Comparison of ENCODE assay signal across 20 mouse cellular contexts in genomic region chr17:69495531-69495930, GRCm38 (mm10). TPM values are rescaled to one million over a fixed set of nuclear protein-coding genes. Genes with fewer than 3 reads are reported as not detected.
DNase-seq lines count a peak whose midpoint lies in the region; ATAC-seq and TF ChIP-seq lines count a peak whose summit lies in the region.
"Had no signal": no experiment of that assay in that cellular context is flagged by ENCODE, and none has a peak within 500 bp of the region (broad histone marks: within the 10 kb centered on the region; RNA-seq: fewer than 3 reads in every experiment).

No protein-coding gene starts in this region.

- 35% methylated on average over 2 of the region's 2 CpGs for WGBS in liver, postnatal 0 days (ENCODE audit: insufficient replicate concordance)
- 37% methylated on average over 2 of the region's 2 CpGs for WGBS in liver, embryonic 11.5 days
- 36% methylated on average over 2 of the region's 2 CpGs for WGBS in stomach, postnatal 0 days

- H3K27me3 ChIP-seq in liver, postnatal 0 days (ENCODE audit: insufficient read depth, low read length): no peaks in the 10 kb centered on the region
- no peaks in the 10 kb centered on the region for H3K27me3 ChIP-seq in liver, embryonic 11.5 days (replicated peaks; ENCODE audit: control insufficient read depth, insufficient read depth, low read length)
- no peaks in the 10 kb centered on the region for H3K27me3 ChIP-seq in stomach, postnatal 0 days (ENCODE audit: control insufficient read depth, insufficient read depth, low read length)
- H3K27me3 ChIP-seq: liver, embryonic 13.5 days; neural tube, embryonic 13.5 days had no signal

- no peaks in the 10 kb centered on the region for H3K36me3 ChIP-seq in liver, postnatal 0 days (replicated peaks; ENCODE audit: insufficient read depth, low read length)
- H3K36me3 ChIP-seq in liver, embryonic 11.5 days (ENCODE audit: control insufficient read depth, insufficient read depth, low read length): no peaks in the 10 kb centered on the region
- H3K36me3 ChIP-seq in stomach, postnatal 0 days (ENCODE audit: control insufficient read depth, insufficient read depth, low read length): no peaks in the 10 kb centered on the region
- H3K36me3 ChIP-seq: liver, embryonic 13.5 days; midbrain, embryonic 10.5 days; neural tube, embryonic 13.5 days had no signal

- no peak overlapping the region for H3K27ac ChIP-seq in liver, postnatal 0 days (ENCODE audit: low read depth)
- no peak overlapping the region for H3K27ac ChIP-seq in liver, embryonic 11.5 days (ENCODE audit: low read depth, low read length)
- H3K27ac ChIP-seq in stomach, postnatal 0 days (replicated peaks): no peak overlapping the region
- H3K27ac ChIP-seq: liver, embryonic 13.5 days; midbrain, embryonic 10.5 days; neural tube, embryonic 13.5 days had no signal

- peak; percentile 35 for TF ChIP-seq CTCF in liver, postnatal 0 days (IDR thresholded peaks at IDR 0.05; ENCODE audit: low read depth)
- TF ChIP-seq CTCF in stomach, postnatal 0 days (IDR thresholded peaks at IDR 0.05; ENCODE audit: low read depth): peak; percentile 42

- no peaks in the 10 kb centered on the region for H3K4me1 ChIP-seq in liver, postnatal 0 days (ENCODE audit: insufficient read depth)
- H3K4me1 ChIP-seq in liver, embryonic 11.5 days (replicated peaks; ENCODE audit: control insufficient read depth, insufficient read depth, low read length): no peaks in the 10 kb centered on the region
- no peaks in the 10 kb centered on the region for H3K4me1 ChIP-seq in stomach, postnatal 0 days (replicated peaks; ENCODE audit: control insufficient read depth, insufficient read depth)
- H3K4me1 ChIP-seq: liver, embryonic 13.5 days; neural tube, embryonic 13.5 days had no signal

- no peaks in the 10 kb centered on the region for H3K9me3 ChIP-seq in liver, postnatal 0 days (ENCODE audit: low read length)
- H3K9me3 ChIP-seq in liver, embryonic 11.5 days (ENCODE audit: control insufficient read depth, low read length): no peaks in the 10 kb centered on the region
- no peaks in the 10 kb centered on the region for H3K9me3 ChIP-seq in stomach, postnatal 0 days (ENCODE audit: control insufficient read depth, low read length)
- H3K9me3 ChIP-seq: liver, embryonic 13.5 days; midbrain, embryonic 10.5 days; neural tube, embryonic 13.5 days had no signal

- no peak overlapping the region for H3K4me2 ChIP-seq in liver, postnatal 0 days (ENCODE audit: low read depth, low read length)
- H3K4me2 ChIP-seq in liver, embryonic 11.5 days: no peak overlapping the region
- no peak overlapping the region for H3K4me2 ChIP-seq in stomach, postnatal 0 days (replicated peaks; ENCODE audit: low read depth)
- H3K4me2 ChIP-seq: liver, embryonic 13.5 days; neural tube, embryonic 13.5 days had no signal

- peak; percentile 30 for DNase-seq in embryo, embryonic 10.5 days (ENCODE audit: low spot score)
- no peak for DNase-seq in embryo, embryonic 10 days (ENCODE audit: low spot score)
- no peak for DNase-seq in liver, postnatal 0 days
- DNase-seq in liver, embryonic 11.5 days (ENCODE audit: low spot score): no peak
- peak; percentile 62 for DNase-seq in NIH3T3 (ENCODE audit: low read depth)
- DNase-seq in stomach, postnatal 0 days (ENCODE audit: low spot score): no peak
- DNase-seq in adrenal gland, postnatal 10 days: no peak
- DNase-seq: adrenal gland, postnatal 14 days; cerebellum, adult 11 months; heart, adult 18-20 months; kidney, postnatal 25 days; liver, embryonic 13.5 days; right cerebral cortex, postnatal 25 days had no signal

- no peak for ATAC-seq in liver, postnatal 0 days
- no peak for ATAC-seq in liver, embryonic 11.5 days (replicated peaks; ENCODE audit: low FRiP score)
- no peak for ATAC-seq in stomach, postnatal 0 days (ENCODE audit: low FRiP score, low TSS enrichment)
- ATAC-seq in inflammation-experienced regulatory T-cells, adult 6 months: no peak
- ATAC-seq: forebrain, embryonic 16.5 days had no signal

- no peak for TF ChIP-seq EP300 in liver, postnatal 0 days (IDR thresholded peaks at IDR 0.05; ENCODE audit: low read depth)
- TF ChIP-seq EP300 in stomach, postnatal 0 days (optimal IDR thresholded peaks at IDR 0.05): no peak

- H3K4me3 ChIP-seq in liver, postnatal 0 days (ENCODE audit: low read depth, low read length): no peak overlapping the region
- no peak overlapping the region for H3K4me3 ChIP-seq in liver, embryonic 11.5 days (ENCODE audit: low read depth, low read length)
- no peak overlapping the region for H3K4me3 ChIP-seq in stomach, postnatal 0 days (ENCODE audit: low read depth, low read length)
- H3K4me3 ChIP-seq: liver, embryonic 13.5 days; midbrain, embryonic 10.5 days; neural tube, embryonic 13.5 days had no signal

- no peak overlapping the region for H3K9ac ChIP-seq in liver, postnatal 0 days (replicated peaks)
- H3K9ac ChIP-seq in liver, embryonic 11.5 days (ENCODE audit: low read depth, low read length): no peak overlapping the region
- no peak overlapping the region for H3K9ac ChIP-seq in stomach, postnatal 0 days (ENCODE audit: low read length)
- H3K9ac ChIP-seq: liver, embryonic 13.5 days; neural tube, embryonic 13.5 days had no signal

RNA-seq across cellular contexts. Expression of gene Akain1, which starts 56.4 kb away (rescaled TPM):
- polyA plus RNA-seq in liver, postnatal 0 days (2015; fragmentation: Nextera tagmentation; extraction: Ambion mirVana): not detected in 2 replicates
- not detected in 2 replicates for polyA plus RNA-seq in liver, embryonic 11.5 days (2014; fragmentation: Nextera tagmentation; extraction: Ambion mirVana)
- polyA plus RNA-seq in stomach, postnatal 0 days (2015; fragmentation: Nextera tagmentation; extraction: Ambion mirVana): 0.04 TPM in 1 of 2 replicates, not detected in the other
- not detected for polyA plus RNA-seq in inflammation-experienced regulatory T-cells, adult 6 months (2017; shearing (Covaris generic))
- not detected for total RNA-seq in adrenal gland, postnatal 10 days (2021)
- total RNA-seq: adrenal gland, postnatal 14 days; hematopoietic stem cell, adult 5-6 weeks had no signal
- polyA plus RNA-seq: embryonic facial prominence, embryonic 14.5 days; liver, embryonic 13.5 days; midbrain, embryonic 10.5 days; stomach, embryonic 16.5 days had no signal

Comparison
In these comparisons a context has a peak if more than half of its experiments do, and no peak if none do; other contexts are left out.
1. DNase-seq: peak in embryo, embryonic 10.5 days (single experiment) and NIH3T3 (single experiment); none in embryo, embryonic 10 days (single experiment), liver, postnatal 0 days (single experiment), liver, embryonic 11.5 days (single experiment), stomach, postnatal 0 days (single experiment) and adrenal gland, postnatal 10 days (single experiment).